Mouse (Mus musculus) adrenal gland, postnatal 36 days (tissue): ENCODE measurements around the gene 4931409K22Rik. TPM values are rescaled to one million over a fixed set of nuclear protein-coding genes. Genes with fewer than 3 reads are reported as not detected.

Source experiments
- DNase-seq, 2 experiments: peaks; one replicate each; pipeline ENCODE4 v3.0.0; 2021; ENCODE audit warnings: mixed read lengths in 1 of 2
- microRNA-seq: library from miRNA; unstranded; fragments of <30 nt; microRNA quantifications from one replicate; pipeline ENCODE4 v1.2.0, GENCODE M21; 2021
- total RNA-seq, 2 experiments: library from RNA; stranded (reverse); gene quantifications; 2 replicates each; pipeline ENCODE4 v1.2.3; 2021

Gene 4931409K22Rik
- total RNA-seq, 2 experiments from 2014 or later, result not detected

DNA sequence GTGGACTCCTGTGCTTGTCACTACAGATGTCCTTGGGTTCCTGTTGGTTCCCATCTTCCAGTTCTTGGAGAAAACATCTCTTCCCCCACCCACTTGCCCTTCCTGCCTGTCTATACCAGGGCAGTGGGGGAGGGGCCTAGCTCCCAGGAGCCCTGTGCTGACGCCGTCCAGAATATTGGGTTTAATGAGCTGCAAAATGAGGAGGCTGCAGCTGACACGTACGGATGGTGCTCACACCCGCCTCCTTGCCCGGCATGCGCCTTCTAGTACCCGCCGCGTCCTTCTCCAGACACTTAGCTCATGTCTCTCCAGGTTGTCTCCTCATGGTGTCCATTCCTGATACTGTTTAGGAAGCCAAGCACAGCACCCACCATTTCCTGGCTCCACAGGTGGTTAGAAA lies 57.5 kb downstream of the 4931409K22Rik start:
- no peak for DNase-seq

DNA sequence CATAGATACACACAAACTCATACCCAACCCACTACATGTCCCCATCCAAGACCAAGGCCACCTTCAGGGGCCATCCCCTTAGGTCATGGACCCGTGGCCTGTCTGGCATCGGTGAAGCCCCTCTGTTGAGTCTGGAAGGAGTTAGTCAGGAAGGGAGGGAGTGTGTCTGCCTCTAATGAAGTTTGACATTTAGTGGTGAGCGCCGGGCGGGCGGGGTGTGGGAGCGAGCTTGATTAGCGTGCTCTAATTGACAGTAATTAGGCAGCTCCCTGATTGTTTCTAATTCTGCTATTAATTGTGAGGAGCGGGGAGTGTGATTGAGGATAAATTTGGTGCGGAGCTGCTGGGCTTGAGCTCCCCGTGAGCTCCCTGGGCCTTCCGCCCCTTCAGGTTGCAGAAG lies 59.1 kb downstream of the 4931409K22Rik start:
- no peak for DNase-seq

GRCm38 (mm10) chr5:24496756-24497155 lies 59.9 kb downstream of the 4931409K22Rik start:
- no peak for DNase-seq

GRCm38 (mm10) chr5:24495019-24495418 lies 61.6 kb downstream of the 4931409K22Rik start:
- DNase-seq, result no peak

Small RNAs within 50 kb of the gene (microRNA-seq; reads per million reads assigned to microRNA genes)
- 1,566 reads per million, percentile 83 among the genes with 10 or more reads in this experiment for gene Mir671

Other genes starting within 250 kb of the 4931409K22Rik start
- 10 to 100 TPM; 14.4 to 14.7 TPM for gene Kcnh2, start 205.2 kb downstream of the 4931409K22Rik start, total RNA-seq
- 10 to 100 TPM in 1 of 2 experiments, 1 to 10 TPM in 1; 7.1 to 14.2 TPM for gene Nos3, start 192.0 kb downstream of the 4931409K22Rik start, total RNA-seq
- 1 to 10 TPM in 1 of 2 experiments, under 1 TPM in 1; 0.99 to 1.6 TPM for gene Atg9b, start 164.7 kb downstream of the 4931409K22Rik start, total RNA-seq
- gene Abcb8, start 163.1 kb downstream of the 4931409K22Rik start, total RNA-seq, result 10 to 100 TPM; 66.8 to 76.5 TPM
- gene Asic3, start 143.4 kb downstream of the 4931409K22Rik start, total RNA-seq, result under 1 TPM; 0.26 to 0.36 TPM
- 10 to 100 TPM; 36.5 to 44.0 TPM for gene Cdk5, start 133.3 kb downstream of the 4931409K22Rik start, total RNA-seq
- gene Slc4a2, start 133.0 kb downstream of the 4931409K22Rik start, total RNA-seq, result 10 to 100 TPM; 44.4 to 62.2 TPM
- gene Fastk, start 111.5 kb downstream of the 4931409K22Rik start, total RNA-seq, result 10 to 100 TPM; 89.8 to 91.1 TPM
- gene Tmub1, start 109.0 kb downstream of the 4931409K22Rik start, total RNA-seq, result 10 to 100 TPM; 11.0 to 16.2 TPM
- gene Agap3, start 104.6 kb downstream of the 4931409K22Rik start, total RNA-seq, result 10 to 100 TPM; 83.0 to 83.1 TPM
- not detected for gene Gbx1, start 29.6 kb downstream of the 4931409K22Rik start, total RNA-seq
- under 1 TPM in 1 of 2 experiments, not detected in 1; 0.49 TPM for gene Asb10, start 15.8 kb downstream of the 4931409K22Rik start, total RNA-seq
- 10 to 100 TPM; 69.3 to 79.2 TPM for gene Abcf2, start 20.7 kb upstream of the 4931409K22Rik start, total RNA-seq
- 10 to 100 TPM; 35.7 to 52.5 TPM for gene Chpf2, start 29.9 kb upstream of the 4931409K22Rik start, total RNA-seq
- gene Smarcd3, start 67.6 kb upstream of the 4931409K22Rik start, total RNA-seq, result 10 to 100 TPM; 16.0 to 17.4 TPM
- gene Nub1, start 128.7 kb upstream of the 4931409K22Rik start, total RNA-seq, result 10 to 100 TPM; 55.6 to 69.4 TPM
- gene Wdr86, start 173.9 kb upstream of the 4931409K22Rik start, total RNA-seq, result 1 to 10 TPM; 1.1 to 3.3 TPM
- gene Crygn, start 201.2 kb upstream of the 4931409K22Rik start, total RNA-seq, result 1 to 10 TPM in 1 of 2 experiments, not detected in 1; 2.1 TPM